Mouse (Mus musculus) midbrain, embryonic 12.5 days (tissue): Measurements from ENCODE around the gene Lrg1. TPM values are rescaled to one million over a fixed set of nuclear protein-coding genes. Genes with fewer than 3 reads are reported as not detected.

Experiments
- ATAC-seq: fragments of 200-750 bp; cut with Nextera tagmentation; 2 replicates; pipeline ENCODE4 v1.8.0; 2017; ENCODE audit warnings: low read depth, moderate TSS enrichment, moderate library complexity; ENCODE audit not compliant: low FRiP score
- H3K27ac ChIP-seq: fragments of 300-500 bp; sonication (generic); replicated peaks from 2 replicates; pipeline ENCODE4 v1.5.1; 2016; ENCODE audit warnings: mild to moderate bottlenecking
- H3K27me3 ChIP-seq: fragments of 300-500 bp; sonication (generic); 2 replicates; pipeline ENCODE4 v1.6.1; 2016; ENCODE audit warnings: mild to moderate bottlenecking
- H3K36me3 ChIP-seq: fragments of 300-500 bp; sonication (generic); 2 replicates; pipeline ENCODE4 v1.6.1; 2016
- H3K4me1 ChIP-seq: fragments of 300-500 bp; sonication (generic); 2 replicates; pipeline ENCODE4 v1.6.1; 2016
- H3K4me2 ChIP-seq: fragments of 300-500 bp; sonication (generic); replicated peaks from 2 replicates; pipeline ENCODE4 v1.6.1; 2016; ENCODE audit warnings: mild to moderate bottlenecking, moderate library complexity
- H3K4me3 ChIP-seq: fragments of 300-500 bp; sonication (generic); 2 replicates; pipeline ENCODE4 v1.5.1; 2016; ENCODE audit warnings: mild to moderate bottlenecking
- H3K9ac ChIP-seq: fragments of 300-500 bp; sonication (generic); replicated peaks from 2 replicates; pipeline ENCODE4 v1.6.1; 2016; ENCODE audit warnings: mild to moderate bottlenecking, moderate library complexity
- H3K9me3 ChIP-seq: fragments of 300-500 bp; sonication (generic); 2 replicates; pipeline ENCODE4 v1.6.1; 2016; ENCODE audit warnings: mild to moderate bottlenecking
- WGBS: fragments of 180-500 bp; shearing (Covaris S2); methylation state at CpG from one replicate; pipeline ENCODE4 v1.1.7; 2016; 5-methylcytosine and 5-hydroxymethylcytosine counted together
- polyA plus RNA-seq: library from polyadenylated mRNA; unstranded; fragments of >200 nt; fragmentation: Nextera tagmentation; extraction: Ambion mirVana; gene quantifications from 2 replicates; pipeline ENCODE4 v1.2.1, GENCODE M21; 2016

The Lrg1 gene
- 0.29 TPM in 1 of 2 replicates, not detected in the other for polyA plus RNA-seq

GRCm38 (mm10) chr17:56121826-56122225, at the start of gene Lrg1:
TSS of gene Lrg1 (minus strand) at chr17:56122001.
- H3K4me2 ChIP-seq: no peak within 1 kb of the TSS
- no peak within 1 kb of the TSS for H3K9ac ChIP-seq
- peaks cover 90% of the 10 kb centered on the region for H3K27me3 ChIP-seq
- 65% methylated on average over 2 of the region's 2 CpGs for WGBS
- ATAC-seq: no peak
- H3K4me3 ChIP-seq: no peak within 1 kb of the TSS
- peaks cover 14% of the 10 kb centered on the region for H3K4me1 ChIP-seq
- H3K9me3 ChIP-seq: peaks cover 15% of the 10 kb centered on the region
- no peak within 1 kb of the TSS for H3K27ac ChIP-seq
- peaks cover 7% of the 10 kb centered on the region for H3K36me3 ChIP-seq

GRCm38 (mm10) chr17:56171456-56171855, 49.7 kb upstream of the Lrg1 start:
- Histone ChIP-seq H3K27ac (no peak overlapping the region), H3K4me1 (peaks cover 15% of the 10 kb centered on the region), H3K9me3 (no peaks in the 10 kb centered on the region), H3K4me3 (no peak overlapping the region), H3K9ac (no peak overlapping the region), H3K27me3 (no peaks in the 10 kb centered on the region), H3K4me2 (no peak overlapping the region), H3K36me3 (peaks cover 12% of the 10 kb centered on the region; the same call in 1 of the 2 replicates)
- 87% methylated on average over 9 of the region's 9 CpGs for WGBS
- no peak for ATAC-seq

- H3K9me3 ChIP-seq: no peaks in the 10 kb centered on the region
- 0 out of 2 replicates have a peak overlapping the region, but pooled peaks have one; percentile 20 for H3K27ac ChIP-seq
- H3K27me3 ChIP-seq: no peaks in the 10 kb centered on the region
- H3K36me3 ChIP-seq: 0 out of 2 replicates have a peak, but pooled peaks cover 5% of the 10 kb centered on the region
- no peak; the same call in 1 of the 2 replicates for ATAC-seq
- H3K4me3 ChIP-seq: no peak overlapping the region
- H3K4me1 ChIP-seq: peaks cover 15% of the 10 kb centered on the region
- no peak overlapping the region for H3K9ac ChIP-seq
- WGBS: 27% methylated on average over 10 of the region's 10 CpGs
- no peak overlapping the region for H3K4me2 ChIP-seq
Measured at GRCm38 (mm10) chr17:56170636-56171035, 48.8 kb upstream of the Lrg1 start.

GRCm38 (mm10) chr17:56169830-56170229, 48.0 kb upstream of the Lrg1 start:
- peaks cover 17% of the 10 kb centered on the region for H3K4me1 ChIP-seq
- 69% methylated on average over 6 of the region's 6 CpGs for WGBS
- H3K27ac ChIP-seq: no peak overlapping the region
- no peak for ATAC-seq
- no peaks in the 10 kb centered on the region for H3K9me3 ChIP-seq
- H3K36me3 ChIP-seq: 0 out of 2 replicates have a peak, but pooled peaks cover 5% of the 10 kb centered on the region
- no peak overlapping the region for H3K4me3 ChIP-seq
- no peaks in the 10 kb centered on the region for H3K27me3 ChIP-seq
- H3K9ac ChIP-seq: no peak overlapping the region
- no peak overlapping the region for H3K4me2 ChIP-seq

- 62% methylated on average over 11 of the region's 11 CpGs for WGBS
- ATAC-seq: no peak
- Histone ChIP-seq H3K27ac (peak overlapping the region; percentile 35; the same call in 1 of the 2 replicates), H3K27me3 (peaks cover 12% of the 10 kb centered on the region), H3K36me3 (no peaks in the 10 kb centered on the region), H3K9me3 (no peaks in the 10 kb centered on the region), H3K4me3 (no peak overlapping the region), H3K4me2 (no peak overlapping the region), H3K4me1 (peaks cover 34% of the 10 kb centered on the region), H3K9ac (no peak overlapping the region)
Measured at GRCm38 (mm10) chr17:56165671-56166070, 43.9 kb upstream of the Lrg1 start.

GRCm38 (mm10) chr17:56164510-56164909, 42.7 kb upstream of the Lrg1 start:
- Histone ChIP-seq H3K4me2 (no peak overlapping the region), H3K9me3 (no peaks in the 10 kb centered on the region), H3K36me3 (no peaks in the 10 kb centered on the region), H3K27ac (no peak overlapping the region), H3K9ac (no peak overlapping the region), H3K4me1 (peaks cover 23% of the 10 kb centered on the region), H3K27me3 (peaks cover 16% of the 10 kb centered on the region), H3K4me3 (no peak overlapping the region)
- no peak for ATAC-seq
- WGBS: 82% methylated on average over 3 of the region's 3 CpGs

GRCm38 (mm10) chr17:56163523-56164102, 41.8 kb upstream of the Lrg1 start:
- Histone ChIP-seq H3K27me3 (peaks cover 25% of the 10 kb centered on the region), H3K4me2 (peak overlapping the region; percentile 77; the same call in 1 of the 2 replicates), H3K4me1 (peaks cover 23% of the 10 kb centered on the region), H3K9ac (0 out of 2 replicates have a peak overlapping the region, but pooled peaks have one; percentile 31), H3K27ac (no peak overlapping the region), H3K9me3 (no peaks in the 10 kb centered on the region), H3K4me3 (no peak overlapping the region), H3K36me3 (no peaks in the 10 kb centered on the region)
- ATAC-seq: no peak
- WGBS: 84% methylated on average over 6 of the region's 6 CpGs

GRCm38 (mm10) chr17:56162231-56162774, 40.5 kb upstream of the Lrg1 start, which contains the start of gene Tnfaip8l1:
TSS of gene Tnfaip8l1 (plus strand) at chr17:56162477.
- Histone ChIP-seq H3K4me1 (peaks cover 23% of the 10 kb centered on the region), H3K4me2 (peak within 1 kb of the TSS; percentile 77), H3K36me3 (no peaks in the 10 kb centered on the region), H3K27ac (no peak within 1 kb of the TSS), H3K9me3 (no peaks in the 10 kb centered on the region), H3K4me3 (peak within 1 kb of the TSS; percentile 44), H3K9ac (peak within 1 kb of the TSS; percentile 54), H3K27me3 (peaks cover 37% of the 10 kb centered on the region)
- WGBS: under 1% methylated on average over 30 of the region's 30 CpGs
- ATAC-seq: peak; percentile 97

GRCm38 (mm10) chr17:56159729-56160128, 37.9 kb upstream of the Lrg1 start:
- H3K4me2 ChIP-seq: no peak overlapping the region
- ATAC-seq: peak; percentile 21; the same call in 1 of the 2 replicates
- H3K36me3 ChIP-seq: no peaks in the 10 kb centered on the region
- no peak overlapping the region for H3K4me3 ChIP-seq
- no peak overlapping the region for H3K9ac ChIP-seq
- 4% methylated on average over 9 of the region's 9 CpGs for WGBS
- H3K27ac ChIP-seq: no peak overlapping the region
- H3K27me3 ChIP-seq: peaks cover 53% of the 10 kb centered on the region
- no peaks in the 10 kb centered on the region for H3K9me3 ChIP-seq
- peaks cover 21% of the 10 kb centered on the region for H3K4me1 ChIP-seq

GRCm38 (mm10) chr17:56153643-56154042, 31.8 kb upstream of the Lrg1 start:
- no peaks in the 10 kb centered on the region for H3K36me3 ChIP-seq
- ATAC-seq: peak; percentile 64
- no peak overlapping the region for H3K4me3 ChIP-seq
- WGBS: 43% methylated on average over 9 of the region's 9 CpGs
- H3K27me3 ChIP-seq: peaks cover 62% of the 10 kb centered on the region
- H3K4me1 ChIP-seq: peaks cover 17% of the 10 kb centered on the region
- no peak overlapping the region for H3K9ac ChIP-seq
- no peaks in the 10 kb centered on the region for H3K9me3 ChIP-seq
- no peak overlapping the region for H3K27ac ChIP-seq
- no peak overlapping the region for H3K4me2 ChIP-seq

- Histone ChIP-seq H3K36me3 (no peaks in the 10 kb centered on the region), H3K4me3 (no peak overlapping the region), H3K4me2 (no peak overlapping the region), H3K27me3 (peaks cover 69% of the 10 kb centered on the region), H3K4me1 (peaks cover 30% of the 10 kb centered on the region), H3K9ac (no peak overlapping the region), H3K9me3 (no peaks in the 10 kb centered on the region), H3K27ac (no peak overlapping the region)
- no peak for ATAC-seq
- 52% methylated on average over 2 of the region's 2 CpGs for WGBS
Measured at GRCm38 (mm10) chr17:56149897-56150296, 28.1 kb upstream of the Lrg1 start.

- ATAC-seq: peak; percentile 20
- no peaks in the 10 kb centered on the region for H3K36me3 ChIP-seq
- peak overlapping the region; percentile 30 for H3K4me3 ChIP-seq
- WGBS: under 1% methylated on average over 30 of the region's 30 CpGs
- peaks cover 74% of the 10 kb centered on the region for H3K27me3 ChIP-seq
- H3K27ac ChIP-seq: no peak overlapping the region
- H3K4me1 ChIP-seq: peaks cover 28% of the 10 kb centered on the region
- peak overlapping the region; percentile 54 for H3K4me2 ChIP-seq
- no peaks in the 10 kb centered on the region for H3K9me3 ChIP-seq
- H3K9ac ChIP-seq: peak overlapping the region; percentile 59
Measured at GRCm38 (mm10) chr17:56148790-56149618, 27.2 kb upstream of the Lrg1 start.
